Mouse (Mus musculus) limb, embryonic 11.5 days (tissue): ENCODE data around the gene Agap1. TPM values are rescaled to one million over a fixed set of nuclear protein-coding genes. Genes with fewer than 3 reads are reported as not detected.

ENCODE experiments used
- ATAC-seq: fragments of 200-750 bp; cut with Nextera tagmentation; 2 replicates; pipeline ENCODE4 v1.8.0; 2017; ENCODE audit warnings: low read depth; ENCODE audit not compliant: insufficient number of reproducible peaks, low FRiP score, low TSS enrichment
- DNase-seq: peaks from one replicate; pipeline ENCODE4 v3.0.0-alpha.2; 2015; ENCODE audit warnings: low spot score
- H3K27ac ChIP-seq: fragments of 300-500 bp; sonication (generic); replicated peaks from 2 replicates; pipeline ENCODE4 v1.5.1; 2014; ENCODE audit warnings: low read depth, mild to moderate bottlenecking, low read length
- H3K27me3 ChIP-seq: fragments of 300-500 bp; sonication (generic); 2 replicates; pipeline ENCODE4 v1.6.1; 2014; ENCODE audit warnings: mild to moderate bottlenecking, low read length, mixed read lengths; ENCODE audit not compliant: control insufficient read depth, insufficient read depth
- H3K36me3 ChIP-seq: fragments of 300-500 bp; sonication (generic); 2 replicates; pipeline ENCODE4 v1.6.1; 2014; ENCODE audit warnings: mild to moderate bottlenecking, low read length, moderate library complexity, mixed read lengths; ENCODE audit not compliant: control insufficient read depth, insufficient read depth
- H3K4me1 ChIP-seq: fragments of 300-500 bp; sonication (generic); 2 replicates; pipeline ENCODE4 v1.6.1; 2014; ENCODE audit warnings: low read length, mixed read lengths; ENCODE audit not compliant: control insufficient read depth, insufficient read depth
- H3K4me2 ChIP-seq: fragments of 300-500 bp; sonication (generic); 2 replicates; pipeline ENCODE4 v1.6.1; 2014; ENCODE audit warnings: low read depth, mild to moderate bottlenecking, moderate library complexity; ENCODE audit not compliant: severe bottlenecking
- H3K4me3 ChIP-seq: fragments of 300-500 bp; sonication (generic); 2 replicates; pipeline ENCODE4 v1.5.1; 2014; ENCODE audit warnings: low read depth, low read length
- H3K9ac ChIP-seq: fragments of 300-500 bp; sonication (generic); 2 replicates; pipeline ENCODE4 v1.6.1; 2014; ENCODE audit warnings: mild to moderate bottlenecking, low read length
- H3K9me3 ChIP-seq: fragments of 300-500 bp; sonication (generic); 2 replicates; pipeline ENCODE4 v1.6.1; 2016; ENCODE audit warnings: low read length; ENCODE audit not compliant: control insufficient read depth
- WGBS: fragments of 180-500 bp; shearing (Covaris S2); extraction: QIAGEN DNeasy Blood & Tissue Kit; methylation state at CpG from one replicate; pipeline ENCODE4 v1.1.7; 2014; 5-methylcytosine and 5-hydroxymethylcytosine counted together
- polyA plus RNA-seq: library from polyadenylated mRNA; unstranded; fragments of >200 nt; fragmentation: Nextera tagmentation; extraction: Ambion mirVana; gene quantifications from 2 replicates; pipeline ENCODE4 v1.2.1, GENCODE M21; 2014

Gene Agap1
- polyA plus RNA-seq, 1 experiment from 2014 or later, result 14.0 TPM

DNA sequence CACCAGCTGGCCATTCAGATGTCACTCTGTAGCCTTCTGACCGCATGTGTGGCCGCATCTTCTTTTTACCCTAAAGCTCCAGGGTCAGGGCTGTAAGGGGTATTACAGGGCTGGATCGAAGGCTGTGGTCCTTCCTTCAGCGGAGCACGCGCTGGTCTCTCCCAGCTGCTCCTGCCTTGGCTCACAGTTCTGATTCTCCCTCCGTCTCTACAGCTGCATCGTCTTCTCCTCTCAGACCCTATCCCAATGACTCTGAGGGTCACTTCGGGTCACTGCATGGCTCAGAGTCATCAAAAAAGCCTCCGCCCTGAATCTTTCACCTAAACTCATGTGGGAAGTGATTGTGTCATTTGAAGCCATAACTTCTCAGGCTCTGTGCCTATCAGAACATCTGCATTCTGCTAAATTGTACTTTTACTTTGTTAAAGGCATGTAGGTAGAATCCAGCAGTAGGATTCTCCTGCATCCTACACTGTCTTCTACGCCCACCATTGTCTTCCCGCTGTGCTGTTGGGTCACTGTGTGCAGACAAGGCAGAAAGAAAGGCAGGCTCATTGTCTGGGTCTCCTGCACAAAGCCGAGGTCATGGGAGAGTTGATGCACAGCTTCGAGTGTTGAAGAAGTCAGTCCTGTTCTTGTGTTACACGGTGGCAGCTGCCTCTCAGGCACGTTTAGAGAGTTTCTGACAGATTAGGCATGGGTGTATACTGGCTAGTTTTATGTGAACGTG, 65.5 kb downstream of the Agap1 start:
- DNase-seq (no peak), ATAC-seq (no peak)
- Histone ChIP-seq H3K9me3 (no peaks in the 10 kb centered on the region), H3K9ac (no peak overlapping the region), H3K36me3 (no peaks in the 10 kb centered on the region), H3K4me2 (no peak overlapping the region), H3K27ac (no peak overlapping the region), H3K27me3 (no peaks in the 10 kb centered on the region), H3K4me3 (no peak overlapping the region), H3K4me1 (peaks cover 26% of the 10 kb centered on the region)
- 79% methylated on average over 17 of the region's 17 CpGs for WGBS

DNA sequence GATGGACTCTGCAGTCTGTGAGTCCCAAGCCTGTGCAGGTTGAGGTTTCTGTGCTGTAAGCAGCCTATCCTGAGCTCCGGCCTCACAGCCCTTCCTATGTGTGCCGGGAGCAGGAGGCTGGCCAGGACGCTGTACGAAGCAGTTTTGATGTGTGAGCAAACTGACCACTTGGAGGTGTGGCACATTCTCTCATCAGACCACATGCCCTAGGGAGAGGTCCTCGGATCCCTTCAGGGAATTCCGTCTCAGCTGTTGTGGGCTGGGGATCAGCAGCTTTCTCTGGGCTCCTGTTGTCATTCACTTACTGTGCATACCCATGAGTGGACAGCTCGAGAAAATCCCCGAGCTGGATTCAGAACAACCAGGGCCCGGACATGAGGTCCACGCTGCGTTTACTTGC, 66.8 kb downstream of the Agap1 start:
- no peaks in the 10 kb centered on the region for H3K36me3 ChIP-seq
- H3K4me1 ChIP-seq, result peaks cover 24% of the 10 kb centered on the region
- DNase-seq (no peak), ATAC-seq (no peak)
- H3K9me3 ChIP-seq, result no peaks in the 10 kb centered on the region
- H3K9ac ChIP-seq, result no peak overlapping the region
- no peaks in the 10 kb centered on the region for H3K27me3 ChIP-seq
- 83% methylated on average over 11 of the region's 11 CpGs for WGBS
- H3K4me2 ChIP-seq, result no peak overlapping the region
- H3K4me3 ChIP-seq, result no peak overlapping the region
- H3K27ac ChIP-seq, result no peak overlapping the region

DNA sequence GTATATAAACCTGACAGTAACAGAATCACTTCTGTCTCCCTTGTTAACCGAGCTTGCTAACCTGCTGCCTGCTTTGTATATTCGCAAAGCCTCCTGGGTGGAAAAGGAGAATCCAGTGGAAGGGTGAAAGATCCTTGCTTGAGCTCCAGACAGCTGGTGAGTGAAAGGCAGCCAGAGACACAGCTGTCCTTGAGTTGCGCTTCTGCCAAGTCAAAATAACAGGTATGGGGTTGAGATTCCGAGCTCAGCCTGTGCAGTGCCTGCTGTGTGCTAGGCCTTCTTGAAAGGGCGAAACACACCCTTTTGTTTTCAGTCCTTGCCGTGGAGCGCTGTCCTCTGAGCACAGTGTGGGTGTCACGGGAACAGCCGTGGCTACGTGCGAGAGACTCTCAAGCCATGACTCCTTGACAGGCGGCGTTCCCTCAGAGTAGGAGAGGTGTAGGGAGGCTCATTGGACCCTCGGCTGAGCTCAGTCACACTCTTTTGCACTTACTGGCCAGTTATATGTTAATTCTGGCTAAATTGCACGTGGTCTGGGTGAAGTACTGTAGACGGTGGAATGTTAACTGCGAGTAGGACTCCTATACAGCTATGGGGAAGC, 67.4 kb downstream of the Agap1 start:
- 84% methylated on average over 17 of the region's 17 CpGs for WGBS
- H3K4me1 ChIP-seq, result peaks cover 18% of the 10 kb centered on the region
- H3K9ac ChIP-seq, result no peak overlapping the region
- H3K4me2 ChIP-seq, result no peak overlapping the region
- no peak overlapping the region for H3K27ac ChIP-seq
- no peaks in the 10 kb centered on the region for H3K36me3 ChIP-seq
- H3K9me3 ChIP-seq, result no peaks in the 10 kb centered on the region
- DNase-seq (no peak), ATAC-seq (no peak)
- no peak overlapping the region for H3K4me3 ChIP-seq
- H3K27me3 ChIP-seq, result no peaks in the 10 kb centered on the region

DNA sequence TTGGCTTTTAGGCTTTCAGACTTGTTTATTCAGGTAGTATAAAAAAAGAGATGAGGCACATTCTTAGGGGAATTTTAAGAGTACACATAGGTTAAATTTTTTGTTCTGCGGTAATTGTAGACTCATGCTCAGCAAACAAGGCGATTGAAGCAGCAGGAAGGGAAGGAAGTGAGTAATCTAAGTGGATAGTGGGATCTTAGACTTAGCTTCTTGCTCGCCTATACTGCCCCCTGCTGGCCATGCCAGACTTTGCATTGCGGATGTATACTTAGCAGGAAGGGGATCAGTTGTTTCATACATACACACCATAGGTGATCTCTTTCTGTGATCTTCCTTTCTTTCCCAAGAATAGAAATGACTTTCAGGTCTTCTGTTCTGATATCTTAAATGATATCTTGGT, 69.8 kb downstream of the Agap1 start:
- H3K9me3 ChIP-seq, result no peaks in the 10 kb centered on the region
- H3K4me3 ChIP-seq, result no peak overlapping the region
- H3K27ac ChIP-seq, result no peak overlapping the region
- 0 out of 2 replicates have a peak, but pooled peaks cover 2% of the 10 kb centered on the region for H3K4me1 ChIP-seq
- 10% methylated on average over 4 of the region's 4 CpGs for WGBS
- ATAC-seq (no peak), DNase-seq (peak; percentile 95)
- H3K9ac ChIP-seq, result no peak overlapping the region
- no peaks in the 10 kb centered on the region for H3K36me3 ChIP-seq
- no peaks in the 10 kb centered on the region for H3K27me3 ChIP-seq
- no peak overlapping the region for H3K4me2 ChIP-seq

DNA sequence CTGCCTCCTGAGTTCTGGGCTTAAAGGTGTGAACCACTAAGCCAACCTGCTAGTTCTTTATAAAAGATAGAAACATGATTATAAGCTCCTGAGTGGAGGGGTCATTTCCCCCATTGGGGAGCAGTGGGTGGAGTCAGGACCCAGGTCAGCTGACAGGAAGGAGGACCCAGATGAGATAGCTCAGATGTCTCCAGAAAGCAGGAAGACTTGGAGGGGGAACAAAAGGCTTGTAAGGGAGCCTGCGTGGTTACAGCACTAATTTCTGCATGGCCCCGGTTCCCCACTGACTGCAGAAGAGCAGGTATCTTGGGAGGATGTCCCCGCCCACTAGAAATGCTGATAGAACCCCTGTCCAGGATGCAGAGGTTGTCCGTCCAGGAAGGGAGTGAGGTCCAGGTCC, 70.4 kb downstream of the Agap1 start:
- H3K4me2 ChIP-seq, result no peak overlapping the region
- no peak overlapping the region for H3K4me3 ChIP-seq
- no peaks in the 10 kb centered on the region for H3K27me3 ChIP-seq
- 0 out of 2 replicates have a peak, but pooled peaks cover 2% of the 10 kb centered on the region for H3K4me1 ChIP-seq
- no peaks in the 10 kb centered on the region for H3K9me3 ChIP-seq
- no peak overlapping the region for H3K9ac ChIP-seq
- DNase-seq (no peak), ATAC-seq (no peak)
- H3K27ac ChIP-seq, result no peak overlapping the region
- H3K36me3 ChIP-seq, result no peaks in the 10 kb centered on the region
- WGBS, result 76% methylated on average over 4 of the region's 4 CpGs

DNA sequence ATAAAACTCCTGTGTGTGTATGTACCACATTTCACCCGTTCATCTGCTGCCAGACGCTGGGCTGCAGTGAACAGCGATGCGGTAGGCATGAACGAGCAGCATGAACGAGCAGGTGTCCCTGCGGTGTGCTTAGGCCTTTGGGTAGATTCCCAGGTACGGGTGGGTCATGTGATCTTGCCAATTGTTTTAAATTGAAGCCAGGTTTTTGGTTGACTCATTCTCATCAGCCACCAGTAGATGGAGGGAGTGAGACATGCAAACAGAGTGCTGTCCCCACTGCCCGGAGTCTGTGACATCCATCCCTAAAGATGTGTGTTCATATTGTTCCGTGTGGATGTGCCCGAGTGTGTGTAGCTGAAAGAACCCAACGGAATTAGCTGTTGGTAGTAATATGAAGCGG, 71.2 kb downstream of the Agap1 start:
- WGBS, result 40% methylated on average over 13 of the region's 13 CpGs
- no peak; the same call in 1 of the 2 replicates for ATAC-seq
- no peak overlapping the region for H3K4me2 ChIP-seq

DNA sequence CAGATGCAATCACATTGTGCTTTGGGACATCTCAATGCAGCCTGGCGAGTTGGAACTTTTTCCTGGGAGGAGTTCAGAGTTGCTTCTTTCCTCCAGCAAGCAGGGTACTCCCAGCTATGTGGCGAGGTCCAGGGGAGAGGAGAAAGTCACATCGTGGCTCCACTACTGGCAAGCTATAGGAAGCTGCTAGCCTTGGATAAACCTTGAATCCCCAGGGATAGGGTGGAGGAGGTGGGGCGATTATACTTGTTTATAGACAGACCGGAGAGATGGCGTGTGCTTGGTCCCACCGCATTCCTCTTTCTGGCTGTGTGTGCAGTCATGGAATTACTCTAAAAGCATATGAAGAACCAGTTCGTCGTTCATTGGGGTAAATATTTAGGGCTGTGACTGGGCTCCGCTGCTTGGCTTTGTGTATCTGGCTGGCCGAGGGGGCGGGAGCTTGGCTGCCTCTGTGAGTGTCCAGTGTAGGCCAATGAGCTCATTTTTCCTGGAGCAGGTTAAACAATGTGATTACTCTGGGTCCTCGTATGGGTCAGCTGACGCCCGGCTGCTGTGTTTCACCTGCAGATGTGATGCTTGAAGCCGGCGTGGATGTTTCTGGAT, 74.2 kb downstream of the Agap1 start:
- DNase-seq (no peak), ATAC-seq (no peak)
- 85% methylated on average over 17 of the region's 17 CpGs for WGBS

More for the DNA sequence above, 71.2 kb downstream of the Agap1 start:
- DNase-seq, result peak; percentile 59
- Histone ChIP-seq H3K27ac (no peak overlapping the region), H3K4me1 (no peaks in the 10 kb centered on the region), H3K4me3 (no peak overlapping the region), H3K36me3 (no peaks in the 10 kb centered on the region), H3K9me3 (no peaks in the 10 kb centered on the region), H3K27me3 (no peaks in the 10 kb centered on the region), H3K9ac (no peak overlapping the region)

DNA sequence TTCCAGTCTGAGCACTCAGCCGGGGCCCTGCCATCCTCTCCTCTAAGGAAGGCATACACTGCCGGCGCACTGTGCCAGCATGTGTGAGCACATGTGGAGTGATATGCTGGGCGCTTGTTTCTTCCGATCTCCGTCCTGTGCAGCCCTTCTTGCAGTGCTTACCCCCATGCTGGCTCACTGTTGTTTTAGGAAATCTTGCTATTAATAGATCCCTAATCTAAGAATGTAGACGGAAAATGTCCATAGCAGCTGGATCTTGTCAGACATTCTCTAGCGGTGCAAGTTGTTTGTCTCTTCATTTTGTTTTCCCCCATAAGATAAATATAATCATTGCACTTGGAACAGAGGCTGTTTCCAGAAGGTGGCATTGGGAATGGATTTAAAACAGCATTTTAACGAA, 79.1 kb downstream of the Agap1 start:
- Histone ChIP-seq H3K4me3 (no peak overlapping the region), H3K36me3 (no peaks in the 10 kb centered on the region), H3K9ac (no peak overlapping the region), H3K4me2 (no peak overlapping the region), H3K4me1 (no peaks in the 10 kb centered on the region), H3K27ac (no peak overlapping the region), H3K27me3 (no peaks in the 10 kb centered on the region), H3K9me3 (no peaks in the 10 kb centered on the region)
- DNase-seq, result no peak
- 91% methylated on average over 9 of the region's 9 CpGs for WGBS
- no peak for ATAC-seq

More for the DNA sequence above, 74.2 kb downstream of the Agap1 start:
- Histone ChIP-seq H3K27ac (no peak overlapping the region), H3K4me3 (no peak overlapping the region), H3K27me3 (no peaks in the 10 kb centered on the region), H3K4me1 (no peaks in the 10 kb centered on the region), H3K36me3 (no peaks in the 10 kb centered on the region), H3K9ac (no peak overlapping the region), H3K4me2 (no peak overlapping the region), H3K9me3 (no peaks in the 10 kb centered on the region)
